Mouse (Mus musculus): Measurements from ENCODE around the gene Zdhhc14. TPM values are rescaled to one million over a fixed set of nuclear protein-coding genes. Genes with fewer than 3 reads are reported as not detected.

Zdhhc14 gene
- polyA plus RNA-seq, 1 experiment = 5.7 TPM

DNA sequence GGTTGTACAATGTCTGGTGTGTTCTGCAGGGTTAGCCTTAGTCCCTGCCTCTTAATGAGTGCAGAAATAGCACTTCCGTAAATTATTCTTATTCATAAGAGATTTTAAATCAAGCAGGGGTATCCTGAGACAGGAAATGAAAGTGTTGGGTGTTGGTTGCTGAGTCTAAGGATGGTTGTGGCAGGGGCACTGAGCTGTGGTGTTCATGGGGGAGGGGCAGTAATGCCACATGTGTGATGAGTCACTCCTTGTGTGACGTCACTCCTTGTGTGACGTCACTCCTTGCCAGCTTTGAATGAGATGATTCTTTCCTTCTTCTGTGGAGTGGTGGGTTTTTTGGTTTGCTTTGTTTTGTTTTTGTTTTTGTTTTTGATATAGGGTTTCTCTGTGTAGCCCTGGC is 134.0 kb downstream of the Zdhhc14 start:
- Histone ChIP-seq H3K36me3 (ENCODE audit: control insufficient read depth, insufficient read depth, low read length) (no peaks in the 10 kb centered on the region), H3K4me3 (ENCODE audit: extremely low read depth, insufficient read depth, insufficient read length) (no peak overlapping the region)
- TF ChIP-seq POLR2A (IDR thresholded peaks at IDR 0.05; ENCODE audit: low read depth, low read length) (no peak), CTCF (IDR thresholded peaks at IDR 0.05; ENCODE audit: extremely low read depth, insufficient read depth, insufficient read length, insufficient replicate concordance) (no peak)

GRCm38 (mm10) chr17:5627664-5628063 is 135.3 kb downstream of the Zdhhc14 start:
- H3K27ac ChIP-seq (ENCODE audit: insufficient read depth, low read length) = no peak overlapping the region
- TF ChIP-seq POLR2A (IDR thresholded peaks at IDR 0.05; ENCODE audit: low read depth, low read length) = no peak
- no peak for TF ChIP-seq CTCF (IDR thresholded peaks at IDR 0.05; ENCODE audit: extremely low read depth, insufficient read depth, insufficient read length, insufficient replicate concordance)
- H3K27me3 ChIP-seq (ENCODE audit: control insufficient read depth, insufficient read depth, low read length) = no peaks in the 10 kb centered on the region
- no peak for DNase-seq (ENCODE audit: low read depth in 1 of 2, low spot score in 2 of 2)
- peaks cover 7% of the 10 kb centered on the region; the same call in 1 of the 2 replicates for H3K4me1 ChIP-seq (ENCODE audit: control insufficient read depth, insufficient read depth, insufficient read length)
- H3K36me3 ChIP-seq (ENCODE audit: control insufficient read depth, insufficient read depth, low read length) = no peaks in the 10 kb centered on the region
- no peak overlapping the region for H3K4me3 ChIP-seq (ENCODE audit: extremely low read depth, insufficient read depth, insufficient read length)
- 95% methylated on average over 5 of the region's 5 CpGs for WGBS

More for the DNA sequence above, 134.0 kb downstream of the Zdhhc14 start:
- DNase-seq (ENCODE audit: low read depth in 1 of 2, low spot score in 2 of 2) = peak; percentile 21 to 60
- WGBS = 27% methylated on average over 3 of the region's 3 CpGs
- no peaks in the 10 kb centered on the region for H3K27me3 ChIP-seq (ENCODE audit: control insufficient read depth, insufficient read depth, low read length)
- H3K27ac ChIP-seq (ENCODE audit: insufficient read depth, low read length) = no peak overlapping the region
- peaks cover 7% of the 10 kb centered on the region; the same call in 1 of the 2 replicates for H3K4me1 ChIP-seq (ENCODE audit: control insufficient read depth, insufficient read depth, insufficient read length)

DNA sequence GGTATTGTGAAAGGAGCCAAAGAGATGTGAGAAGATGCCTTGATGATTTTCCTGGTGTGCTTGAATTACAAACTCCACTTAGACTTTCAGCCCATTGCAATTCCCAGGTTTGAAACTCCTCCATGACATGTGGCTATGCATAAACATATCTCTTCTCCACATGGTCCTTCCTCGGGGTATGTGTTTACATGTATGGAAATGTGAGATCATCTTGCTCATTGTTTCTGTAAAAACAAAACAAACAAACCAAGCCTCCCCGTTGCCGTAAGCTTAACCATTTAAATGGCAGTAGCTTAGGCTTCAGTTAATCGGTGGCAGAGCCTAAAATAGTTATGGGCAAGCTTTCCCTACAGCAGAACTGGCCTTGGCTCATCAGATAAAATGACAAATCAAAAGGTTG is 137.3 kb downstream of the Zdhhc14 start:
- Histone ChIP-seq H3K4me3 (ENCODE audit: extremely low read depth, insufficient read depth, insufficient read length) (no peak overlapping the region), H3K27ac (ENCODE audit: insufficient read depth, low read length) (no peak overlapping the region), H3K36me3 (ENCODE audit: control insufficient read depth, insufficient read depth, low read length) (no peaks in the 10 kb centered on the region), H3K27me3 (ENCODE audit: control insufficient read depth, insufficient read depth, low read length) (no peaks in the 10 kb centered on the region), H3K4me1 (ENCODE audit: control insufficient read depth, insufficient read depth, insufficient read length) (peaks cover 7% of the 10 kb centered on the region; the same call in 1 of the 2 replicates)
- WGBS = 81% methylated on average over 4 of the region's 4 CpGs
- no peak for TF ChIP-seq CTCF (IDR thresholded peaks at IDR 0.05; ENCODE audit: extremely low read depth, insufficient read depth, insufficient read length, insufficient replicate concordance)
- TF ChIP-seq POLR2A (IDR thresholded peaks at IDR 0.05; ENCODE audit: low read depth, low read length) = no peak
- no peak for DNase-seq (ENCODE audit: low read depth in 1 of 2, low spot score in 2 of 2)

DNA sequence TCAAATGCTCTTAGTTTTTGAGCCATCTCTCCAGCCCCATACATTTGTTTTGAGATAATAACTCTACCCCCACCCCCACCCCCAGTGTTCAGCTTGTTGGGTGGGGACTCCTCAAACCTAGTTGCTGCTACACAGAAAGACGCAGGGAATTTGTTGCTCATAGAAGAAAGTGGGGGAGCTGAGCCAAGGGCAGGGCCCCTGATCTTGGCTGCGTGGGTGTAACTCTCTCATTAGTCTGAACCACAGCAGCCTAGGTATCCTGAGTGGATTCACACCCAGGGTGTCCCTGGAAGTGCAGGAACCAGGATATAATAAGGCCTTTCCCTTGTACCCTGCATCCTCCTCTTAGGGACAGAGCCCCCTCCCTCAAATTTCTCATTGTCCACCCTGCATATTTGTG is 142.9 kb downstream of the Zdhhc14 start:
- WGBS = 84% methylated on average over 2 of the region's 2 CpGs
- no peaks in the 10 kb centered on the region for H3K36me3 ChIP-seq (ENCODE audit: control insufficient read depth, insufficient read depth, low read length)
- no peak overlapping the region for H3K27ac ChIP-seq (ENCODE audit: insufficient read depth, low read length)
- H3K4me3 ChIP-seq (ENCODE audit: extremely low read depth, insufficient read depth, insufficient read length) = no peak overlapping the region
- H3K4me1 ChIP-seq (ENCODE audit: control insufficient read depth, insufficient read depth, insufficient read length) = peaks cover 4% of the 10 kb centered on the region; the same call in 1 of the 2 replicates
- TF ChIP-seq POLR2A (IDR thresholded peaks at IDR 0.05; ENCODE audit: low read depth, low read length) (no peak), CTCF (IDR thresholded peaks at IDR 0.05; ENCODE audit: extremely low read depth, insufficient read depth, insufficient read length, insufficient replicate concordance) (no peak)
- no peak for DNase-seq (ENCODE audit: low read depth in 1 of 2, low spot score in 2 of 2)
- no peaks in the 10 kb centered on the region for H3K27me3 ChIP-seq (ENCODE audit: control insufficient read depth, insufficient read depth, low read length)

GRCm38 (mm10) chr17:5641436-5641835 is 149.1 kb downstream of the Zdhhc14 start:
- no peak overlapping the region for H3K4me3 ChIP-seq (ENCODE audit: extremely low read depth, insufficient read depth, insufficient read length)
- H3K4me1 ChIP-seq (ENCODE audit: control insufficient read depth, insufficient read depth, insufficient read length) = peaks cover 4% of the 10 kb centered on the region; the same call in 1 of the 2 replicates
- no peak for DNase-seq (ENCODE audit: low read depth in 1 of 2, low spot score in 2 of 2)
- no peak for TF ChIP-seq CTCF (IDR thresholded peaks at IDR 0.05; ENCODE audit: extremely low read depth, insufficient read depth, insufficient read length, insufficient replicate concordance)
- no peak for TF ChIP-seq POLR2A (IDR thresholded peaks at IDR 0.05; ENCODE audit: low read depth, low read length)
- WGBS = 87% methylated on average over 8 of the region's 8 CpGs
- H3K27me3 ChIP-seq (ENCODE audit: control insufficient read depth, insufficient read depth, low read length) = no peaks in the 10 kb centered on the region
- no peaks in the 10 kb centered on the region for H3K36me3 ChIP-seq (ENCODE audit: control insufficient read depth, insufficient read depth, low read length)
- no peak overlapping the region for H3K27ac ChIP-seq (ENCODE audit: insufficient read depth, low read length)

DNA sequence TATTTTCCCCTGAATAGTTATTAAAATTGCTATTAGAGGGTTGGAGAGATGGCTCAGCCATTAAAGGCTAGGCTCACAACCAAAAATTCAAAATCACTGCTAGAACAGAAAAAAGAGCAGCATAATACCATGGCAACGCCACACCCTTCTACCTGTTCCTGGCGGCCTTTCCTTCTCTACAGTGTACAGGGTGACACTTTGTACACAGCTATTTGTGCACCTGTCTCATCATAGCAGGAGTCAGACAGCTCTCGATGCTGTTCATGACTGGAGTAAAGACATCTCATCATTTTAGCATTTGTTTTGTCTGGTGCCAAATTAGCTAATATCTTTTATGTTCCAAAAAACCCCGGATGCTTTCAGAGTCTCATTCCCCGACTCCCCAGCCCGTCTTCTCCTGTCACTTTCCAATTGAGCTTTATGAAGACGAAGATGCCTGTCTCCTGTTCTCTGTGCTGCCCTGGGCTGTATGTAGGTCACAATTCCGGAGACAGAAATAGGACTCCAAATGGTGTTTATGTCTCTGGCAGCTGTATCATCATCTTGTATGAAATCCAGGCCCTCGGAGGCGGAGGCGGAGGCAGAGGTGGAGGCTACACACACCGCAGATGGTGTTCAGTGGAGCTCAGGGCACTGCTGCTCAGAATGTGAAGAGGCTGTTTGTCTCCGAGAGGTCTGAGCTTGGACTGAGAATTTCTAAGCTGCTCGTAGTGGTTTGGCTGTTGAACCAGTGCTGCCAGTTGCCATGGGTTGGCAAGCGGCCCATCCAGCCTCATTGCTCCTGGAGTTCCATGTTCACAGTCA is 150.8 kb downstream of the Zdhhc14 start:
- Histone ChIP-seq H3K36me3 (ENCODE audit: control insufficient read depth, insufficient read depth, low read length) (no peaks in the 10 kb centered on the region), H3K27me3 (ENCODE audit: control insufficient read depth, insufficient read depth, low read length) (no peaks in the 10 kb centered on the region), H3K27ac (ENCODE audit: insufficient read depth, low read length) (no peak overlapping the region), H3K4me3 (ENCODE audit: extremely low read depth, insufficient read depth, insufficient read length) (no peak overlapping the region), H3K4me1 (ENCODE audit: control insufficient read depth, insufficient read depth, insufficient read length) (peaks cover 4% of the 10 kb centered on the region; the same call in 1 of the 2 replicates)
- no peak for TF ChIP-seq CTCF (IDR thresholded peaks at IDR 0.05; ENCODE audit: extremely low read depth, insufficient read depth, insufficient read length, insufficient replicate concordance)
- no peak for TF ChIP-seq POLR2A (IDR thresholded peaks at IDR 0.05; ENCODE audit: low read depth, low read length)
- 91% methylated on average over 15 of the region's 15 CpGs for WGBS
- no peak for DNase-seq (ENCODE audit: low read depth in 1 of 2, low spot score in 2 of 2)

DNA sequence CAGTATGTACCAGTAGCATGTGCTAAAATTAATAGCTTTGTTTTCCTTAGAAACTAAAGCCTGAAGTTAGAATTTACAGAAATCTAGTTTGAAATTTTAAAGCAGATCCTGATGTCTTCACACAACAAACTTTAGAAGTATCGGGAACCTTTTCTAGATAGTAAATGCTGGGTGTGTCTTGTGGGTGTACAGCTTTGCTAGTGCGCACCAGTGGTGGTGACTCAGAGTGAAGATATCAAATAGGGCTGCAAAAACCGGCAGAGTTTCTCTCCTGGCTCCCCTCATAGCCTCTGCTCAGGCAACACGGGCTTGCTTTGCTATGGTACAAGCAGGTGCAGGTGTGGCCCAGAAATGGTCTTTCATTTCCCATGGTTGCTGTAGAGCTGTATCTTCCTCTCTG is 157.8 kb downstream of the Zdhhc14 start:
- H3K27ac ChIP-seq (ENCODE audit: insufficient read depth, low read length) = no peak overlapping the region
- TF ChIP-seq POLR2A (IDR thresholded peaks at IDR 0.05; ENCODE audit: low read depth, low read length) = no peak
- TF ChIP-seq CTCF (IDR thresholded peaks at IDR 0.05; ENCODE audit: extremely low read depth, insufficient read depth, insufficient read length, insufficient replicate concordance) = no peak
- WGBS = 86% methylated on average over 4 of the region's 4 CpGs
- no peak overlapping the region for H3K4me3 ChIP-seq (ENCODE audit: extremely low read depth, insufficient read depth, insufficient read length)
- H3K27me3 ChIP-seq (ENCODE audit: control insufficient read depth, insufficient read depth, low read length) = no peaks in the 10 kb centered on the region
- H3K36me3 ChIP-seq (ENCODE audit: control insufficient read depth, insufficient read depth, low read length) = peaks cover 1% of the 10 kb centered on the region; the same call in 1 of the 2 replicates
- DNase-seq (ENCODE audit: low read depth in 1 of 2, low spot score in 2 of 2) = no peak
- H3K4me1 ChIP-seq (ENCODE audit: control insufficient read depth, insufficient read depth, insufficient read length) = no peaks in the 10 kb centered on the region

All from spleen, adult 2 months (tissue).